Mouse (Mus musculus): ENCODE results near the gene Wif1.

Gene Wif1

GRCm38 (mm10) chr10:121080500-121080899 is 46.7 kb downstream of the Wif1 start:
- DNase-seq: no peak

- no peak for DNase-seq
Measured at GRCm38 (mm10) chr10:121082881-121083280, 49.1 kb downstream of the Wif1 start.

GRCm38 (mm10) chr10:121083512-121083911 is 49.8 kb downstream of the Wif1 start:
- DNase-seq: no peak

- DNase-seq: no peak
Measured at GRCm38 (mm10) chr10:121088679-121089078, 54.9 kb downstream of the Wif1 start.

GRCm38 (mm10) chr10:121089312-121089711 is 55.6 kb downstream of the Wif1 start:
- DNase-seq: peak; percentile 39

GRCm38 (mm10) chr10:121090006-121090405 is 56.2 kb downstream of the Wif1 start:
- DNase-seq: no peak

- peak; percentile 48 for DNase-seq
Measured at GRCm38 (mm10) chr10:121095948-121096347, 62.2 kb downstream of the Wif1 start.

- no peak for DNase-seq
Measured at GRCm38 (mm10) chr10:121098263-121098662, 64.5 kb downstream of the Wif1 start.

- DNase-seq: no peak
Measured at GRCm38 (mm10) chr10:121099658-121100057, 65.9 kb downstream of the Wif1 start.

- no peak for DNase-seq
Measured at GRCm38 (mm10) chr10:121116115-121116514, 82.4 kb downstream of the Wif1 start.

- DNase-seq: no peak
Measured at GRCm38 (mm10) chr10:121116636-121117035, 82.9 kb downstream of the Wif1 start.

- DNase-seq: no peak
Measured at GRCm38 (mm10) chr10:121120751-121121150, 87.0 kb downstream of the Wif1 start.

- DNase-seq: no peak
Measured at GRCm38 (mm10) chr10:121124481-121124880, 90.7 kb downstream of the Wif1 start.

- DNase-seq: peak; percentile 51
Measured at GRCm38 (mm10) chr10:121129000-121129925, 95.5 kb downstream of the Wif1 start.

All from retina, postnatal 1 day (tissue).